Mouse (Mus musculus) liver, adult 2 months (tissue): ENCODE measurements at regions not wholly inside any gene's neighbourhood (a gene's known extent, or its start where the extent isn't known, plus 50 kb on each side); places are given as distances from the start of the nearest gene placed in this dataset.

Experiments used
- DNase-seq: peaks from one replicate; pipeline ENCODE4 v3.0.0-alpha.2; 2011; ENCODE audit warnings: low read depth, low spot score; ENCODE audit errors: extremely low read depth
- H3K27ac ChIP-seq: fragments of 200-500 bp; replicated peaks from 2 replicates; pipeline ENCODE4 v1.5.1; 2012; ENCODE audit warnings: low read depth, mild to moderate bottlenecking, control low read depth, inconsistent platforms, low read length; ENCODE audit not compliant: insufficient read depth
- H3K27me3 ChIP-seq: fragments of 200-500 bp; 2 replicates; pipeline ENCODE4 v1.6.1; 2012; ENCODE audit warnings: mild to moderate bottlenecking, moderate library complexity, low read length, inconsistent platforms; ENCODE audit not compliant: control insufficient read depth, insufficient read depth
- H3K36me3 ChIP-seq: fragments of 200-500 bp; 2 replicates; pipeline ENCODE4 v1.6.1; 2012; ENCODE audit warnings: low read length, inconsistent platforms; ENCODE audit not compliant: control insufficient read depth, insufficient read depth
- H3K4me1 ChIP-seq: fragments of 200-500 bp; 2 replicates; pipeline ENCODE4 v1.6.1; 2011; ENCODE audit warnings: low read length; ENCODE audit not compliant: control insufficient read depth, insufficient read depth
- H3K4me3 ChIP-seq: fragments of 200-500 bp; 2 replicates; pipeline ENCODE4 v1.5.1; 2011; ENCODE audit warnings: low read depth, mild to moderate bottlenecking, control low read depth, low read length, moderate library complexity; ENCODE audit not compliant: insufficient read depth
- H3K79me2 ChIP-seq: fragments of 200-500 bp; 2 replicates; pipeline ENCODE4 v1.6.1; 2012; ENCODE audit warnings: inconsistent platforms, mild to moderate bottlenecking, low read length, moderate library complexity; ENCODE audit not compliant: control insufficient read depth, insufficient read depth
- H3K9ac ChIP-seq: fragments of 200-500 bp; 2 replicates; pipeline ENCODE4 v1.6.1; 2012; ENCODE audit warnings: low read depth, mild to moderate bottlenecking, control low read depth, inconsistent platforms, low read length
- CTCF ChIP-seq: fragments of 200-500 bp; IDR thresholded peaks from 2 replicates; pipeline ENCODE4 v1.5.1; 2011; ENCODE audit warnings: low read depth, low read length, control low read depth
- POLR2A ChIP-seq: fragments of 200-500 bp; IDR thresholded peaks from 2 replicates; pipeline ENCODE4 v1.6.1; 2011; ENCODE audit warnings: low read length, control low read depth; ENCODE audit not compliant: insufficient read depth; ENCODE audit errors: extremely low read depth
- WGBS: fragments of 180-500 bp; shearing (Covaris S2); methylation state at CpG from one replicate; pipeline ENCODE4 v1.1.7; 2018; 5-methylcytosine and 5-hydroxymethylcytosine counted together

GRCm38 (mm10) chr17:10087192-10087886, 232.3 kb downstream of the Qk start:
- 70% methylated on average over 7 of the region's 7 CpGs for WGBS
- no peaks in the 10 kb centered on the region for H3K36me3 ChIP-seq
- TF ChIP-seq POLR2A (no peak), CTCF (no peak)

GRCm38 (mm10) chr17:10086558-10086957, 233.1 kb downstream of the Qk start:
- peak; percentile 17 for DNase-seq

More at GRCm38 (mm10) chr17:10087192-10087886, 232.3 kb downstream of the Qk start:
- H3K4me3 ChIP-seq: no peak overlapping the region
- no peak overlapping the region for H3K9ac ChIP-seq
- H3K79me2 ChIP-seq: no peaks in the 10 kb centered on the region
- H3K27ac ChIP-seq: 0 out of 2 replicates have a peak overlapping the region, but pooled peaks have one; percentile 16
- H3K27me3 ChIP-seq: no peaks in the 10 kb centered on the region
- peaks cover 2% of the 10 kb centered on the region; the same call in 1 of the 2 replicates for H3K4me1 ChIP-seq
- DNase-seq: no peak

GRCm38 (mm10) chr17:10086132-10086531, 233.5 kb downstream of the Qk start:
- Histone ChIP-seq H3K4me1 (peaks cover 2% of the 10 kb centered on the region; the same call in 1 of the 2 replicates), H3K36me3 (no peaks in the 10 kb centered on the region), H3K27me3 (no peaks in the 10 kb centered on the region), H3K4me3 (no peak overlapping the region), H3K9ac (no peak overlapping the region), H3K27ac (no peak overlapping the region), H3K79me2 (no peaks in the 10 kb centered on the region)
- no peak for TF ChIP-seq CTCF
- whole genome bisulfite sequencing: 25% methylated on average over 2 of the region's 2 CpGs
- DNase-seq: peak; percentile 39

More at GRCm38 (mm10) chr17:10086558-10086957, 233.1 kb downstream of the Qk start:
- Histone ChIP-seq H3K9ac (no peak overlapping the region), H3K36me3 (no peaks in the 10 kb centered on the region), H3K4me3 (no peak overlapping the region), H3K27ac (no peak overlapping the region), H3K79me2 (no peaks in the 10 kb centered on the region), H3K4me1 (peaks cover 2% of the 10 kb centered on the region; the same call in 1 of the 2 replicates), H3K27me3 (no peaks in the 10 kb centered on the region)
- TF ChIP-seq POLR2A (no peak), CTCF (no peak)
- WGBS: 92% methylated on average over 2 of the region's 2 CpGs

GRCm38 (mm10) chr17:10081721-10082120, 237.9 kb downstream of the Qk start:
- Histone ChIP-seq H3K9ac (no peak overlapping the region), H3K4me3 (no peak overlapping the region), H3K27me3 (no peaks in the 10 kb centered on the region), H3K4me1 (peaks cover 4% of the 10 kb centered on the region), H3K36me3 (no peaks in the 10 kb centered on the region), H3K79me2 (no peaks in the 10 kb centered on the region), H3K27ac (no peak overlapping the region)
- TF ChIP-seq CTCF (no peak), POLR2A (no peak)
- WGBS: 55% methylated on average over 10 of the region's 10 CpGs
- DNase-seq: no peak

- DNase-seq: peak; percentile 97
- WGBS: 48% methylated on average over 15 of the region's 15 CpGs
These were observed 239.6 kb downstream of the Qk start for GRCm38 (mm10) chr17:10079853-10080650.

More at GRCm38 (mm10) chr17:10079853-10080650, 239.6 kb downstream of the Qk start:
- Histone ChIP-seq H3K4me1 (peaks cover 4% of the 10 kb centered on the region), H3K27me3 (no peaks in the 10 kb centered on the region), H3K9ac (0 out of 2 replicates have a peak overlapping the region, but pooled peaks have one; percentile 27), H3K79me2 (no peaks in the 10 kb centered on the region), H3K36me3 (no peaks in the 10 kb centered on the region), H3K27ac (no peak overlapping the region), H3K4me3 (no peak overlapping the region)
- TF ChIP-seq CTCF (no peak), POLR2A (no peak)
